Mouse (Mus musculus) frontal cortex, postnatal 10 days (tissue): ENCODE results near the gene Angpt4.

Experiments used
- DNase-seq, 2 experiments: peaks; one replicate each; pipeline ENCODE4 v3.0.0; 2022; ENCODE audit warnings: low spot score in 2 of 2, mixed read lengths in 1 of 2

Gene Angpt4

DNA sequence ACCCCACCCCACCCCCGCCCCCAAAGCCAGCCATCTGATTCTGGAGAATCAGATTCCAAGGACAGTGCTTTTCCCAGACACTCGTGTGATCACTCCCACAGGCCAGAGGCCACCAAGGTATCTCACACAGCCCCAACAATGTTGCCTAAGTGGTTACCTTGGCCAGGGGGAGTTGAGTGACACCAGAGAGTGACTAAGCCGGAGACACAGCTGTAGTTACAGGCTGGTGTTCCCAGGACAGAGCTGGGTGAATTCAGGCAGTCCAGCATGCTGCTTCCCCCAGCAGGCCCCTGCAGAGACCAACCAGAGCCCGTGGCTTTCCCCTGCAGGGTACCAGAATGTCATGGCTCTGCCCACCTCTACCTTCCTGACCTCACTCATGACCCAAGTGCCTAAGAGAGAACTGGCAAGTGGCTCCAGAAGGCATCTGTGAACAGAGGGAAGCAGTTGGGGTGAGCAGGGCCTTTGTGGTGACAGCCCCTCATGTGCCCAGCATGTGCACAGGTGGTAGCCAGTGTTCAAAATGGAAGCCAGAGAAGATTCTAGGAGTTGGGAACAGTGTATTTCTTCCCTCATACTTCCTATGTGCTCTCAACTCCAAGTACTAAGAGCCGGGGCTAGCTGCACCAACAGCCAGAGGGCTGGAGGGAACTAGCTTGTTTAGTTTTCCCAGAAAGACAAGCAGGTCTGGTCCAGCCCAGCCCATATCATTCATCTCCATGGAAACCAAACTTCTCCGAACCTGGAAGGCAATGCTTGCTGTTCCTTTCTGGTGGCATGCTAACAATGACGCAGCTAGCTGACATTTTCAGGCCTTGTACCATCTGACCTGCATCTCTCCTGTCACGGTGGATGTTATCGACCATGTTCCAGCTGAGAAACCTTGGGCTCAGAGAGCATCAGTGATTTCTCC lies 50.5 kb downstream of the Angpt4 start:
- DNase-seq = no peak

GRCm38 (mm10) chr2:151962474-151962873 lies 51.5 kb downstream of the Angpt4 start:
- no peak for DNase-seq

- no peak for DNase-seq
These were observed 52.3 kb downstream of the Angpt4 start for GRCm38 (mm10) chr2:151963319-151963718.

GRCm38 (mm10) chr2:151964052-151964451 lies 53.0 kb downstream of the Angpt4 start:
- DNase-seq = no peak

- no peak for DNase-seq
These were observed 56.3 kb downstream of the Angpt4 start for GRCm38 (mm10) chr2:151967176-151967750.

- DNase-seq = no peak
These were observed 56.8 kb downstream of the Angpt4 start for GRCm38 (mm10) chr2:151967792-151968191.

DNA sequence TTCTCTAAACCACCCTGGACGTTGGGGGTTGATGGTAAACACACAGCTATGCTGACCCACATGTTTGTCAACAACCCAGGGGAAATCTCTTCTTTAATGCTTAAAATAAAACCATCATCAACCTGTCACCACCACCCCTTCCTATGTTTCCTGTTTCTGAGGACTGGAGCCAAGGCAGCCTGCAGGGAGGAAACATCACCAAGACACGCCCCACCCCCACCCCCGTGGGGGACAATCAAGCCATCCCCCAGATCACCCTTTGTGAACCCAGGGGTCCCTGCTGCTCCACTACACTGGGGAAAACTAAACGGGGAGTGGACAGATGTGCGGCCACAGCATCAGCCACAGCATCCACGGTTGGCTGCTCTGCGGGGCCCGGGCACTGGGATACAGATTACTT lies 57.4 kb downstream of the Angpt4 start:
- DNase-seq = no peak

GRCm38 (mm10) chr2:151968986-151969385 lies 58.0 kb downstream of the Angpt4 start:
- no peak for DNase-seq

DNA sequence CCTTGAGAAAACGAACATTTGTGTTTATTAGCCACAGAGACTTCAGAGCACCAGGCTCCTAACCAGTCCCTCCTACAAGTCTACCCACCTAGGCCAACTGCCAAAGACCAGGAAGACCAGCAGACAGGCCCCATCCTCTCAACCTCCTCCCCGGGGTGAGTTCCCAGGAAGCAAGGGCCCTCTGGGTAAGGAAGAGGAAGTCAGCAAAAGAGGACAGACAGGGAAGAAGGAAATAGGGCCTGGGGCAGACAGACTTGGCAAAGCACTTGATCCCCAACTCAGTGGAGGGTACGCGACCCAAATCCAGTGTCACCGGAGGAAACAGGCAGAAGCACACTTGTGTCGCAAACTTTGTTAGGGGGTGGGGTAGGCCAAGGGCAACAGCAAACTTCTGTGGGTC lies 58.4 kb downstream of the Angpt4 start:
- DNase-seq = no peak

DNA sequence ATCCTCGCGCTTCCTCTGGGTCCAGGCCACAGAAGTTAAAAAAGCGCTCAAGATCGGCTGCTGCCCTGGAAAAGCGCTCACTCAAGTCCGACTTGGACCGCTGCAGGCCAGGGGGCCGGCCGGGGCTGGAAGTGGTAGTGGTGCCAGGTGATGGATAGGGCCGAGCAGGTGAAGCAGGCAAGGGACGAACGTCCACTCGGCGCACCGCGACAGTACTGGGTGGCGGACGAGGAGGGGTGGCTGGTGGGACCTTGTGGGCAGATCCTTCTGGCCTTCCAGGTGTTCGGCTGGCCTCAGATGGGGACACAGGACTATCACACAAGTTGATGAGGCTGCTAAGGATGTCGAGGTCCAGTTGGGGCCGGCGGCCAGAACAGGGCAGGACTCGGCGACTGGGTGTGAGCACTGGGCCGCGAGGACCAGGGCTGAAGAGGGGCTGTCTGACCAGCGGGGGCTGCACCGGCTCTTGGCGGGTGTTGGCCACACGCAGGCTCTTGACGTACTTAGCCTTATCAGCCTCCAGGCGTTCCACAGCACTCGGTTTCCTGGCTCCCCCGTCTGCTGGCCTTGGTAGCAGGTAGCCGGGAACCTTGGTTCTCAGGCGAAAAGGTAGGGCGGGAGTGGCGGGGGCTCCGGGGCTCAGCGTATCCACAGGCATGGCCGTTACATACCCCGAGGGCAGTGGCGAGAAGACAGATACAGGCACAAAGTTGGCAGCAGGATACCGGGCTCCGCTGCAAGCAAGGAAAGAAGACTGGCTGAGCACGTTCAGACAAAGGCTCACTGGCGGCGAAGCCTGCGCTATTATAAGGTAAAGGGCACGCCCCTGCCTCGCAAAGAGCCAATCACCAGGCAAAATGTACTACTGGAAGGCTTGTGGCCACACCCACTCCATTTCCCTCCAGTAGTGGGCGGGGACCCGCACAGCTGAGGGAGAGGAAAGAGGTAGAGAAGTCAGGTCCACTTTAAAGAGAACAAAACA lies 59.5 kb downstream of the Angpt4 start:
- peak; percentile 79 to 81 for DNase-seq

DNA sequence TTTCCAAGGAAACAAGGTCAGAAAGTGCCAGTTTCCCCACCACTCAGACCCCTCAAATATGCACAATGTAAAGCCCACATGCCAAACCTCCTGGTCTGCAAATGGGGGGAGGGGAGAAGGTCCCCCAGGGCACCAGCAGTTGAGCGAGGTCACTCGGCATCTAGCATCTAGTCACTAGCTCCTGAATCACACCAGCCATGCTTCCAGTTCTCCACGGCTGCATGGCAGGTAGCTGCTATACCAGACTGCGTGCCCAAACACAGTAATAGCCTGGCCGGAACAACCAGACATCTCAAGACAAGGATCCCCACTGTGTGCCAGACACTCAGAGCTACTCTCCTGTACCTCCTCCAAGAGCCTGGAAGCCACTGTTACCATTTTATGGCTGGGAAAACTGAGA lies 60.7 kb downstream of the Angpt4 start:
- no peak for DNase-seq

- DNase-seq = no peak
These were observed 62.0 kb downstream of the Angpt4 start for GRCm38 (mm10) chr2:151972880-151973594.

DNA sequence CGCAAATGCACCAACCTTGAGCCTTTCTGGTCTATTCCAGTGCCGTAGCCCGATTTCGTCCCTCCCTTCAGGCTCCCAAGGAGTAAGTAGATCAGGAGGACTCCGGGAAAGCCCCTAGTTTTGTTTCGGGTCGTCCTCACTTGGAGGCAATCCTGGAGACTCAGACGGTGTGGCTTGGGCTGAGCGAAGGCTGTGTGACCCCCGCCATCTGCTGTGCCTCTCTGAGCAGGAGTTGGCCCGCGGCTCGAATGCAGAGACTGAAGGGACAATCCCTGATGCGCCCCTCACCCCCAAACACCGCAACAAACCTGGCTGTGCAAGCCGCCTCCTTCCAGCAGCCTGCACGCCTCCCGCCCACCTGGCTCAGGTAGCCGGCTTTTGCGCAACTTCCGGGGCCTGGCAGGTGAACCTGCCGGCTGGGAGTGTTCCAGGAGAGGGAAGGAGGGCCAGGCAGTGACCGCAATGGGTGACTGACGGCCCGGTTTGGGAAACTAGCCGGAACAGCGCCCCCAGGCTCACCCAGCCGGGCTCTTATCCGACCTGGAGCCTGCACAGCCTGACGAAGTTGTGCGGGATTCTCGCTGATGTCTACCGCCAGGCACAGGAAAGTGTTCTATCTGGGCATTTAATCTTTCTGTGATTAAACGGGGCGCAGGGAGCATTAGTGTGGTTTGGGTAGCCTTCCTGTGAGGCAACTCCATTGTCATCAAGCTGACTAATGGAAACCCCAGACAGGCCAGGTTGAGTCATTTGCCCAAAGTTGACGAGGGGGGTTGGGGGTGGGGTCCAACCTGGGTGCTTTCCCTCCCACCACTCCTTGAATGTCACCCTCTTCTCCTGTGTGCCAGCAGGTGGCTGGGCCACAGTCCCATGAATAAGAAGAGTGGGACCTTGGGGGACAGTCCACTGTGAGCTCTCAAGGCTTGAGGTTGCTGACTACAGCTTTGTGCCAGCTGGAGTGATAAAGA lies 62.9 kb downstream of the Angpt4 start:
- DNase-seq = no peak

DNA sequence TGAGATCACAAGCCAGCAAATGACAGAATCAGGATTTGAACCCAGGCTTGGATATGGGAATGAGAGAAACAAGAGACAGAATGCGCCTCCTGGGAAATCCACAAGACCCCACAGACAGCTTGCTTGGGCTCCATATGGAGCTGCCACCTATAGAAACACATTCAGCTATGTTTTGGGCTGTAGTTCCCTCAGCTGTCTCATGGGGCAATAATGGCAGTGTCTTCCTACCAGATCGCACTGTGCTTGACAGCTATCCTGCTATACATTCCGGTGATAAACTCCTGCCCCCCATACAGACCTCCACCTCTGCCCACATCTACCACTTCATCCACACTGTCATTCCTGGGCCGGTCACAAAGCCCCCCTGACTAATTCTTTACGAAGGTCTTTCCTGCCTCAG lies 64.3 kb downstream of the Angpt4 start:
- DNase-seq = no peak

DNA sequence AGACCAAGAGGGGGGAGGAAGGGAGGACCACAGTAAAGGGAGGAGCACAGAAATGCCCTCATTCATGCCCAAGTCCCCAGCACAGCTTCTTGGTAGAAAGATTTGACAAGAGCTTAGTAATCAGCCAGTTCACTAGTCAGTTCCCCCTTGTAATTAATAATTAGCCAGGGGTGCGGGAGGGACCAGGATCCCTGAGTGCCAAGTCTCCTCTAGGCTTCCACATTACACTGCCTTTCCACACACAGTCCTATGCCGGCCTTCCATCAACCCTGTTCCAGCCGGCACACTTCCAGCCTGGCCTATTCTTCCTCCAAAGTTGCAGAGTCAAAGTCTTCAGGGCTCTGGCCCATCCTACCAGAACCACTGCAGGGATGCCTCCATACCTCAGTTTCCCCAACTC lies 65.1 kb downstream of the Angpt4 start:
- DNase-seq = no peak

GRCm38 (mm10) chr2:151977689-151978440 lies 66.9 kb downstream of the Angpt4 start:
- no peak for DNase-seq

DNA sequence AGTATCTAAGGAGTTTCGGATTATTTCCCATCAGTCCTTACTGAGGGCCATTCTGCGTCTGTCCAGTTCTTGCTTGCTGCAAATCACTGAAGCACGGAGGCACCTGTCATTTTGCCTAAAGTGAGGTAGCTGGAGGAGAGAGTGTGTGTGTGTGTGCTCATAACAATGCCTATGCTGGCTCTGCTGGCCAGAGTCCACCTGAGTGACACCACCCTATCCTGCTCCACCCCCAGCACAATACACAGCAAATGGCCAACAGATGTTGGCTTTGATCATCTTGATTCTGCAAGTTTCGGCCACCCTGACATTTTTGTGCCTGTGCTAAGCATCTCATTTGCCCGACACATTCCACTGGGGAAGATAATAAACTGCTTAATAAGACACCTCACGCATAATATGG lies 67.5 kb downstream of the Angpt4 start:
- no peak for DNase-seq

DNA sequence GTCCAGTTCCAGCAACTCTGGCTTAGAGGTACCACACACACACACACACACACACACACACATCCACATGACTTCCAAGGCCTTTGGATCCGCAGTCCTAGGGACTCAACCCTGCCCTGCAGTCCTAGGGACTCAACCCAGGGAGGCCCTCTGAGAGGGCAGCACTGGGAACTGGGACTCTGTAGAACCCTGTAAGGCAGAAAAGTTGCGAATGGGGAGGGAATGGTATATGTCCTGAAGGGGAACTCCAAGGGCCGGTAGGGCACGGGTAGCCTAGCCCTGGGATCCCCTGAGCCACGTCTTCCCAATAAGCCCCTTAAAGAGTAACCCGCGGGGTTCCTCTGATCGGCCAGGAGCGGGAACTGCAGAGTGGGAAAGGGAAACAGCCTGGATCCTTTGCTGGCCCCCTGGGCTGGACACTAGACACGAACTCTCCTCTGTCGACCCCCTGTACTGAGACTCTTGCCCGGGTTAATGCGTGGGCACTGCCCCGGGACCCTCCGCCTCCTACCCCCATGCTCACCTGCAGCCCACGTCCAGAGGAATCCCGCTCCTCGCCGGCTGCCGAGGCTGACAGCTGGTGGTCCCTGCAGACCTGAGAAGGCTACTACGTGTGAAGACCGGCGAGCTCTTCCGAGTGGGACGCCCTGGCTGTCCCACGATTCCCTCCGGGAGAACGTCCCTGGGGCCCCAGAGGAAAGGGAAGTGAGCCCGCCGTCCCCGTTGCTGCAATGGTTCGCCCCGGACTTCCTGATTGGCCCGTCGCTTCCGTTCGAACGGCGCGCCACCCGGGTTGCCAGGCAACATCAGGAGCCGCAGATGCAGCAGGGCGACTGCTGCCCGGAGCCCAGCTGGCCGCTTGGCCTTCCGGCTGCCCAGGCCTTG lies 68.7 kb downstream of the Angpt4 start, which contains the start of gene Fam110a:
Gene Fam110a, minus strand, starts transcription at position 750 of the 885 bp plus-strand sequence.
- DNase-seq = peak; percentile 89 to 90
